Mouse (Mus musculus) left cerebral cortex, postnatal 25 days (tissue): Measurements from ENCODE around the gene Fam209. TPM values are rescaled to one million over a fixed set of nuclear protein-coding genes. Genes with fewer than 3 reads are reported as not detected.

Experiments
- DNase-seq, 2 experiments: peaks; one replicate each; pipeline ENCODE4 v3.0.0; 2022; ENCODE audit warnings: low spot score in 2 of 2, mixed read lengths in 1 of 2
- intact Hi-C: fragments of 180-260 bp; cut with DNase I; formaldehyde crosslinking; loops from one replicate; pipeline ENCODE4 v1.15.1; 2025
- total RNA-seq, 2 experiments: library from RNA; stranded (reverse); gene quantifications; 2 replicates each; pipeline ENCODE4 v1.2.3; 2021

Fam209 gene
- total RNA-seq: not detected

GRCm38 (mm10) chr2:172472318-172472717 is at the start of gene Fam209:
Fam209 (plus strand) TSS chr2:172472520.
- DNase-seq: no peak
- intact Hi-C loops: no loop called here

GRCm38 (mm10) chr2:172430609-172431008 is 41.7 kb upstream of the Fam209 start:
- no peak for DNase-seq
- intact Hi-C loops: no loop called here

- intact Hi-C loops: no loop called here
- no peak for DNase-seq
Observed at GRCm38 (mm10) chr2:172433746-172434145, 38.6 kb upstream of the Fam209 start.

GRCm38 (mm10) chr2:172437371-172437952 is 34.9 kb upstream of the Fam209 start:
- intact Hi-C loops: no loop called here
- no peak for DNase-seq

GRCm38 (mm10) chr2:172439843-172440639 is 32.3 kb upstream of the Fam209 start, which contains the start of gene Rtf2:
Rtf2 (plus strand) TSS chr2:172440556.
- peak; percentile 100 for DNase-seq
- intact Hi-C loops: loop anchor here (1.0 to 5.0 kb wide), 3 partner anchors 48 to 70 kb away; partner anchors contain the start of genes Aurka, Cass4 and Cstf1

- intact Hi-C loops: loop anchor here (1.0 to 5.0 kb wide), 3 partner anchors 48 to 70 kb away; partner anchors contain the start of genes Aurka, Cass4 and Cstf1
Observed at GRCm38 (mm10) chr2:172440640-172441005, 31.7 kb upstream of the Fam209 start.

GRCm38 (mm10) chr2:172441176-172441575 is 31.1 kb upstream of the Fam209 start:
- intact Hi-C loops: loop anchor here (2.0 to 5.0 kb wide), 2 partner anchors 49 to 62 kb away; partner anchors contain the start of gene Cass4
- no peak for DNase-seq

More at GRCm38 (mm10) chr2:172440640-172441005, 31.7 kb upstream of the Fam209 start:
- DNase-seq: no peak

GRCm38 (mm10) chr2:172445617-172446016 is 26.7 kb upstream of the Fam209 start:
- DNase-seq: no peak
- intact Hi-C loops: no loop called here

- DNase-seq: peak in 1 of 2 experiments; percentile 23
- intact Hi-C loops: no loop called here
Observed at GRCm38 (mm10) chr2:172447317-172447716, 25.0 kb upstream of the Fam209 start.

- intact Hi-C loops: no loop called here
- DNase-seq: no peak
Observed at GRCm38 (mm10) chr2:172448329-172448728, 24.0 kb upstream of the Fam209 start.

GRCm38 (mm10) chr2:172450640-172451039 is 21.7 kb upstream of the Fam209 start:
- DNase-seq: no peak
- intact Hi-C loops: loop anchor here (5.0 kb wide), 1 partner anchor 223 kb away; no protein-coding TSS in a partner anchor

GRCm38 (mm10) chr2:172452031-172452430 is 20.3 kb upstream of the Fam209 start:
- DNase-seq: no peak
- intact Hi-C loops: loop anchor here (5.0 kb wide), 1 partner anchor 225 kb away; no protein-coding TSS in a partner anchor

- intact Hi-C loops: loop anchor here (5.0 kb wide), 1 partner anchor 225 kb away; no protein-coding TSS in a partner anchor
Observed at GRCm38 (mm10) chr2:172452458-172452857, 19.9 kb upstream of the Fam209 start.

GRCm38 (mm10) chr2:172458496-172458895 is 13.8 kb upstream of the Fam209 start, which contains the start of gene Gcnt7:
Gcnt7 (minus strand) TSS chr2:172458596.
- intact Hi-C loops: no loop called here
- no peak for DNase-seq

More at GRCm38 (mm10) chr2:172452458-172452857, 19.9 kb upstream of the Fam209 start:
- no peak for DNase-seq

- intact Hi-C loops: no loop called here
Observed at GRCm38 (mm10) chr2:172460647-172461046, 11.7 kb upstream of the Fam209 start.

GRCm38 (mm10) chr2:172462813-172463212 is 9.5 kb upstream of the Fam209 start:
- no peak for DNase-seq
- intact Hi-C loops: no loop called here

More at GRCm38 (mm10) chr2:172460647-172461046, 11.7 kb upstream of the Fam209 start:
- no peak for DNase-seq

GRCm38 (mm10) chr2:172466427-172467132 is 5.7 kb upstream of the Fam209 start:
- intact Hi-C loops: no loop called here
- no peak for DNase-seq

GRCm38 (mm10) chr2:172467206-172467605 is 5.1 kb upstream of the Fam209 start:
- no peak for DNase-seq
- intact Hi-C loops: no loop called here

GRCm38 (mm10) chr2:172468346-172468819 is 3.9 kb upstream of the Fam209 start:
- intact Hi-C loops: no loop called here
- DNase-seq: peak in 1 of 2 experiments; percentile 8

- DNase-seq: no peak
- intact Hi-C loops: no loop called here
Observed at GRCm38 (mm10) chr2:172473591-172473990, 1.3 kb downstream of the Fam209 start.
